Mouse (Mus musculus) heart, embryonic 12.5 days (tissue): Measurements from ENCODE around the gene Smc3. TPM values are rescaled to one million over a fixed set of nuclear protein-coding genes. Genes with fewer than 3 reads are reported as not detected.

ENCODE experiments used
- ATAC-seq: fragments of 200-750 bp; cut with Nextera tagmentation; 2 replicates; pipeline ENCODE4 v1.8.0; 2017; ENCODE audit warnings: moderate TSS enrichment, moderate library complexity; ENCODE audit not compliant: insufficient number of reproducible peaks, low FRiP score
- H3K27ac ChIP-seq: fragments of 300-500 bp; sonication (generic); 2 replicates; pipeline ENCODE4 v1.5.1; 2016; ENCODE audit warnings: mild to moderate bottlenecking, moderate library complexity; ENCODE audit not compliant: poor library complexity, severe bottlenecking
- H3K27me3 ChIP-seq: fragments of 300-500 bp; sonication (generic); replicated peaks from 2 replicates; pipeline ENCODE4 v1.6.1; 2016; ENCODE audit warnings: mild to moderate bottlenecking, moderate library complexity
- H3K36me3 ChIP-seq: fragments of 300-500 bp; sonication (generic); 2 replicates; pipeline ENCODE4 v1.6.1; 2016; ENCODE audit warnings: mild to moderate bottlenecking, moderate library complexity
- H3K4me1 ChIP-seq: fragments of 300-500 bp; sonication (generic); replicated peaks from 2 replicates; pipeline ENCODE4 v1.6.1; 2016; ENCODE audit warnings: mild to moderate bottlenecking
- H3K4me2 ChIP-seq: fragments of 300-500 bp; sonication (generic); 2 replicates; pipeline ENCODE4 v1.6.1; 2016; ENCODE audit warnings: mild to moderate bottlenecking, moderate library complexity
- H3K4me3 ChIP-seq: fragments of 300-500 bp; sonication (generic); 2 replicates; pipeline ENCODE4 v1.5.1; 2016; ENCODE audit warnings: mild to moderate bottlenecking
- H3K9ac ChIP-seq: fragments of 300-500 bp; sonication (generic); 2 replicates; pipeline ENCODE4 v1.6.1; 2016; ENCODE audit warnings: mild to moderate bottlenecking, moderate library complexity
- H3K9me3 ChIP-seq: fragments of 300-500 bp; sonication (generic); replicated peaks from 2 replicates; pipeline ENCODE4 v1.6.1; 2016; ENCODE audit warnings: mild to moderate bottlenecking, moderate library complexity
- WGBS: fragments of 180-500 bp; shearing (Covaris S2); methylation state at CpG from one replicate; pipeline ENCODE4 v1.1.7; 2016; 5-methylcytosine and 5-hydroxymethylcytosine counted together
- polyA plus RNA-seq: library from polyadenylated mRNA; unstranded; fragments of >200 nt; fragmentation: Nextera tagmentation; extraction: Ambion mirVana; gene quantifications from 2 replicates; pipeline ENCODE4 v1.2.1, GENCODE M21; 2016

Smc3 gene
- polyA plus RNA-seq, 1 experiment from 2014 or later = 45.6 TPM

- no peak overlapping the region for H3K27ac ChIP-seq
- 76% methylated on average over 14 of the region's 14 CpGs for WGBS
- no peaks in the 10 kb centered on the region for H3K36me3 ChIP-seq
- no peak for ATAC-seq
- no peaks in the 10 kb centered on the region for H3K27me3 ChIP-seq
- H3K4me1 ChIP-seq = peaks cover 19% of the 10 kb centered on the region
- H3K9ac ChIP-seq = no peak overlapping the region
- peaks cover 8% of the 10 kb centered on the region for H3K9me3 ChIP-seq
- H3K4me2 ChIP-seq = no peak overlapping the region
- H3K4me3 ChIP-seq = no peak overlapping the region
Observed at GRCm38 (mm10) chr19:53565565-53566277, 34.5 kb upstream of the Smc3 start.

DNA sequence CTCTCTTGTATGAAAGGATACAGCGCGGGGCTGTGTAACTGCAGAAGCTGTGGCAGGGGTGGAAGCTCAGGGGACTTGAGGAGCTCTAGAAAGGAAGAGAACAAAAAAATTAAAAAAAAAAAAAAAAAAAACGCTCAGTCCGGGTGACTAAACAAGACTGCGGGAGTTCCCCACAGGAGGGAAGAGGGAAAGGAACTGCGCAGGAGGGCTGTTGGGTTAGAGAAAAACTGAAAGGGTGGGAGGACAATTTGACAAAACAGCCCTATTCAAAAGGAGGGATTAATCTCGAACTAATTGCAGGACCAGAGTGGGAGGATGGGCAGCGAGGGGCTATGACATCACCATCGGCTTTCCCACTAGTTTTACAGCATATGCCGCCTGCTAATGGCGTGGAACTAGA lies 32.3 kb upstream of the Smc3 start:
- Histone ChIP-seq H3K4me3 (no peak overlapping the region), H3K9ac (no peak overlapping the region), H3K27ac (no peak overlapping the region), H3K9me3 (peaks cover 8% of the 10 kb centered on the region), H3K27me3 (no peaks in the 10 kb centered on the region), H3K36me3 (no peaks in the 10 kb centered on the region), H3K4me1 (peaks cover 38% of the 10 kb centered on the region), H3K4me2 (no peak overlapping the region)
- no peak for ATAC-seq
- WGBS = 53% methylated on average over 11 of the region's 11 CpGs

- Histone ChIP-seq H3K9ac (no peak overlapping the region), H3K4me2 (no peak overlapping the region), H3K4me3 (no peak overlapping the region), H3K27me3 (no peaks in the 10 kb centered on the region), H3K9me3 (0 out of 2 replicates have a peak, but pooled peaks cover 2% of the 10 kb centered on the region), H3K36me3 (no peaks in the 10 kb centered on the region), H3K27ac (no peak overlapping the region), H3K4me1 (peaks cover 38% of the 10 kb centered on the region)
- ATAC-seq = no peak
- WGBS = 68% methylated on average over 3 of the region's 3 CpGs
Observed at GRCm38 (mm10) chr19:53568553-53568952, 31.6 kb upstream of the Smc3 start.

DNA sequence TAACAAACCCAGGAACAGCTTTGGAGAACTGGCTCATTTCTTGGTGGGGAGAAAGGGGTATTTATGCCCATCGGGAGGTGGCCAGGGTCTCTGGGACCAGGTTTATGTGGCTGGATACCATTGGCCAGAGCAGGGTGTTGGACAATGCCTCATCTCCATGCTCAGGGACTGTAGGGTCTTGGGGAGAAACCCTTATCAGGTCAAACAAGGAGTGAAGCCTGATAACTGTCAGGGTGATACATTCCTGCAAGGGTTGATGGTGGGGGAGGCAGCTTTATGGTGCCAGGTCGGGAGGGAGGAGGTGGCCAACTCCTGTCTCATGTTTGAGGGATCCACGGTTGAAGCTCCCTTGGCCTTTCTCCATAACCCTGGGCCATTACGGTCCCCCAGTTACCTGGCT lies 29.1 kb upstream of the Smc3 start:
- WGBS = 42% methylated on average over 4 of the region's 4 CpGs
- H3K4me3 ChIP-seq = no peak overlapping the region
- H3K9me3 ChIP-seq = 0 out of 2 replicates have a peak, but pooled peaks cover 2% of the 10 kb centered on the region
- H3K4me2 ChIP-seq = no peak overlapping the region
- H3K27ac ChIP-seq = no peak overlapping the region
- H3K36me3 ChIP-seq = no peaks in the 10 kb centered on the region
- no peak overlapping the region for H3K9ac ChIP-seq
- H3K4me1 ChIP-seq = peaks cover 49% of the 10 kb centered on the region
- no peak for ATAC-seq
- H3K27me3 ChIP-seq = no peaks in the 10 kb centered on the region

GRCm38 (mm10) chr19:53571501-53572428 lies 28.4 kb upstream of the Smc3 start:
- H3K36me3 ChIP-seq = no peaks in the 10 kb centered on the region
- H3K4me3 ChIP-seq = no peak overlapping the region
- no peak overlapping the region for H3K27ac ChIP-seq
- H3K9me3 ChIP-seq = 0 out of 2 replicates have a peak, but pooled peaks cover 2% of the 10 kb centered on the region
- ATAC-seq = no peak
- H3K4me2 ChIP-seq = no peak overlapping the region
- 65% methylated on average over 18 of the region's 18 CpGs for WGBS
- peaks cover 55% of the 10 kb centered on the region for H3K4me1 ChIP-seq
- H3K27me3 ChIP-seq = no peaks in the 10 kb centered on the region
- no peak overlapping the region for H3K9ac ChIP-seq

DNA sequence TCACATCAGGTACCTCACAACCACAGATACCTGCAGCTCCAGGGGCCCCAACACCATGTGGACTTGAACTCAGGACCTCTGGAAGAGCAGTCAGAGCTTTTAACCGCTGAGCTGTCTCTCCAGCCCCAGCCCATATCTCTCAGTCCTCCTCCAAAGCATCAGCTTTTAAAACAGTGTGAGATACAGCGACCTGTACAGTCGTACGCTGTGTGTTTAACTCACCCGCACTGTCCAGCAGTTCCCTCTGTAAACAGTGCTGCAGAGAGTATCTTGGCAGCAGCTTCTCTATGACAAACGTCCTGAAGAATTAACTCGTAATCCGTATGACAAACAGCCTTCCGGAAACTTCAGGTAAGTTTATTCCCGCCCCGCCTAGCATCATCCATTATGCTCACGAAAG lies 27.6 kb upstream of the Smc3 start:
- no peak overlapping the region for H3K4me2 ChIP-seq
- no peak overlapping the region for H3K4me3 ChIP-seq
- H3K27ac ChIP-seq = no peak overlapping the region
- ATAC-seq = no peak
- H3K27me3 ChIP-seq = no peaks in the 10 kb centered on the region
- peaks cover 63% of the 10 kb centered on the region for H3K4me1 ChIP-seq
- no peaks in the 10 kb centered on the region for H3K36me3 ChIP-seq
- H3K9me3 ChIP-seq = no peaks in the 10 kb centered on the region
- WGBS = 74% methylated on average over 12 of the region's 12 CpGs
- H3K9ac ChIP-seq = no peak overlapping the region

GRCm38 (mm10) chr19:53573151-53573550 lies 27.0 kb upstream of the Smc3 start:
- Histone ChIP-seq H3K4me3 (no peak overlapping the region), H3K27me3 (no peaks in the 10 kb centered on the region), H3K36me3 (no peaks in the 10 kb centered on the region), H3K27ac (no peak overlapping the region), H3K9me3 (no peaks in the 10 kb centered on the region), H3K4me1 (peaks cover 60% of the 10 kb centered on the region), H3K4me2 (no peak overlapping the region), H3K9ac (no peak overlapping the region)
- no peak for ATAC-seq
- 84% methylated on average over 3 of the region's 3 CpGs for WGBS

DNA sequence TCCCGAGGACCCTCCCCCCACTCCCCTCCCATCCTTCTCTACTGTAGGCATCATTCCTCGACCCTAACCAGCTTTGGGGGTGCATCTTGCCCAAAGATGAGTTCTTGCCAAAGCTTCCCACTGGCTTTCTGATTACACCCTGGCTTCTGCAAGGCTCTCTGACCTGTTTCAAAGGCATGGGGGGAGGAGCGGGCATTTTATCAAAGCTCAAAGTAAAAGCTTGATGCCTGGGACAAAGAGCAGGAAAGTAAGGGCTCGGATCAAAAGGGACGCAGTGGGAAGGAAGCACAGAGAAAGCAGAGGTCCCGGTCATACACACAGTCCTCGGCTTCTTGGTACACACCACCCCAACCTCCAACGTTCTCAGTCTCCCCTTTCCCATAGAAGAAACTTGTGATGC lies 26.1 kb upstream of the Smc3 start:
- WGBS = 51% methylated on average over 8 of the region's 8 CpGs
- no peak overlapping the region for H3K4me3 ChIP-seq
- H3K27me3 ChIP-seq = no peaks in the 10 kb centered on the region
- no peaks in the 10 kb centered on the region for H3K9me3 ChIP-seq
- no peak overlapping the region for H3K9ac ChIP-seq
- H3K27ac ChIP-seq = no peak overlapping the region
- H3K4me2 ChIP-seq = no peak overlapping the region
- H3K36me3 ChIP-seq = no peaks in the 10 kb centered on the region
- ATAC-seq = no peak
- H3K4me1 ChIP-seq = peaks cover 59% of the 10 kb centered on the region

DNA sequence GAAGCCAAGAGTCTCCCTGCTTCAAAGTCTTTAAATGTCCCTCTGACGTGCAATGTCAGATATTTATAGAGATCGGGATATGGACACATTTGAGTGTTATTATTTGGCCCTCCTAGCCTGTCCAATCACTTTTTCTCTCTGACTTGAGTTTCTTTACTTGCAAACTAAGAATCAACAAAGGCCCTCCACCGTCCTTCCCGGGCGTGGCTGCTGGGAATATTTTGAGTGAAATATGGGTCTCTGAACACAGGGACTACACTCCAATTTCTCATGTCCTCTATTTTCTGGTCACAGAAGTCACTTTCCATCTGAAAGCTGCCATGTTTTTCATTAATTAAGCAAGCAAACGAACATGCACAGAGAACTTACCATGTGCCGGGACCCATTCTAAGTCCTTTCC lies 25.7 kb upstream of the Smc3 start:
- Histone ChIP-seq H3K36me3 (no peaks in the 10 kb centered on the region), H3K27me3 (no peaks in the 10 kb centered on the region), H3K9ac (no peak overlapping the region), H3K4me1 (peaks cover 59% of the 10 kb centered on the region), H3K4me2 (no peak overlapping the region), H3K4me3 (no peak overlapping the region), H3K9me3 (no peaks in the 10 kb centered on the region), H3K27ac (no peak overlapping the region)
- WGBS = 84% methylated on average over 7 of the region's 7 CpGs
- ATAC-seq = no peak

GRCm38 (mm10) chr19:53575296-53576010 lies 24.7 kb upstream of the Smc3 start:
- Histone ChIP-seq H3K27ac (no peak overlapping the region), H3K4me2 (peak overlapping the region; percentile 22), H3K4me3 (no peak overlapping the region), H3K9me3 (no peaks in the 10 kb centered on the region), H3K4me1 (peaks cover 58% of the 10 kb centered on the region), H3K36me3 (no peaks in the 10 kb centered on the region), H3K9ac (no peak overlapping the region), H3K27me3 (no peaks in the 10 kb centered on the region)
- 49% methylated on average over 4 of the region's 4 CpGs for WGBS
- no peak for ATAC-seq

DNA sequence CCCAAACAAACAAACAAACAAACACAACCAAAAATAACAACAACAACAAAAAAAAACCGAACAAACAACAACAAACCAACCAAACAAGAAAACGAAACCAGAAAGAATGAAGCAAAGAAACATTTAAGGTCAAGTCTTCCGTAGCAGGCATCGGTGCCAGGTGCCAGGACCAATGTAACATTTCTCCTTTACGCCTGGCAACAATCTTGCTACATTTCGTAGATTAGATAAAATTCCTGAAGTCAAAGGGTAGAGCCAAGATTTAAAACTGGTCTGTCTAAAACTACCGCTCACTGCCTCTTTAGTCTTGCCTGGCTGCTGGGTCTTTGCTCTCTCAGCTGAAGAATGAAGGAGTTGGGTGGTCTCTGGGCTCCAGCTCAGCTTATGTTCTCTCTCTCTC lies 24.1 kb upstream of the Smc3 start:
- Histone ChIP-seq H3K9ac (no peak overlapping the region), H3K27me3 (no peaks in the 10 kb centered on the region), H3K27ac (no peak overlapping the region), H3K4me2 (peak overlapping the region; percentile 22), H3K36me3 (no peaks in the 10 kb centered on the region), H3K4me3 (no peak overlapping the region), H3K4me1 (peaks cover 51% of the 10 kb centered on the region), H3K9me3 (no peaks in the 10 kb centered on the region)
- WGBS = 35% methylated on average over 7 of the region's 7 CpGs
- no peak for ATAC-seq
